Mouse (Mus musculus): ENCODE data around the gene Zbtb45. TPM values are rescaled to one million over a fixed set of nuclear protein-coding genes. Genes with fewer than 3 reads are reported as not detected.

Zbtb45 gene
- 10.0 and 11.4 TPM in 2 replicates for polyA plus RNA-seq (2015; fragmentation: Nextera tagmentation; extraction: Ambion mirVana)

DNA sequence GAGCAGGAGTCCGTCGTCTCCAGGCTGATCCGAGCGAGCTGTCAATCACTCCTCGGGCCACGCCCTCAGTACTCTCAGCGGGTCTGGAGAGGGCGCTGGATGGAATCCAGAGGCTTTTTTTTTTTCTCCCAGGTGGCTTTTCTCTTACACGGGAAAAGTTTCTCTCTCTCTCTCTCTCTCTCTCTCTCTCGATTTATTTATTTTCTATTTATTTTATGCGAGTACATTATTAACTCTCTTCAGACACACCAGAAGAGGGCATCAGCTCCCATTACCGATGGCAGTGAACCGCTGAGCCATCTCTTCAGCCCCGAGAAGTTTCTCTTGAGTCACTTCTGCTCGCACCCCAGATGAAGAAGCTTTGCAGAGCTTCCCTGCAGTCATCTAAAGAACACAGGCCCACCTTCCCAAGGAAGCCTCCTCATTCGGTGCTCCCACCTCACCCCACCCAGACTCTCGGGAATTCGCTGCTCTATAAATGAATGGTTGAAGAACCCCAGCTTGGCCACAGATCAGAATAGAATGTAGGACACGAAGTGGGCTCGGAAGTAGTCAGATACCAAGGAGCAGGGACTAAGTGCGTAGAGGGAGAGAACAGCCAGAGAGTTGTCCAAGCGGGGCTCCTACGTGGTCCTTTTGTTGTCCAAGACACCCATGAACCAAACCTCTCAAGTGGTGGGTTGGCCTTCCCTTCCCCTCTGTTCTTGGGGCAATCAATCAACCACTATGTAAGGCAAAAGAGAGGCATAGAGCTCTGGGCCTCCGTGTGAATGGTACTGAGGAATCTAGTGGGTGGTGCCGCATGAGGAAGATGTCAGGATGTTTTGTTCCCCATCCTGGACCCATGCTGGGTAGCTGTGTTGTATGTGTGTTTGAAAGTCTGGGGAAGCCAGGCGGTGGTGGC, at the start of gene Zbtb45:
Gene Zbtb45 (minus strand): TSS at position 30 of the 904 bp plus-strand sequence.
- 18% methylated on average over 26 of the region's 26 CpGs for WGBS (ENCODE audit: insufficient replicate concordance)

DNA sequence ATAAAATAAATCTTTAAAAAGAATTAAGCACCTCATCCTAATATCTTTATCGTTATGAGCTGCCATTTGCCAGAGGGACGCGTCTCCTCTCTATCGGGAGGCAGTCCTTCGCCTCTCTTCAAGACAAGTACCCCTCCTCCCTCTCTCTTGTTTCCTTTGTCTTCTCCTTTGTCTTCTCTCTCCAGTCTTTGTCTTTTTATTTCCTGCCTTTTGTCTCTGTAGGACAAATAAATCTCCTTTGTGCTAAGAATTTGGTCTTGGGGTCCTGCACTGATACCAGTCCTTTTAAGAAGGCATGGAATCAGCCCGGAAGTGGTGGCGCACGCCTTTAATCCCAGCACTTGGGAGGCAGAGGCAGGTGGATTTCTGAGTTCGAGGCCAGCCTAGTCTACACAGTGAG, 49.7 kb upstream of the Zbtb45 start:
- 80% methylated on average over 9 of the region's 9 CpGs for WGBS (ENCODE audit: insufficient replicate concordance)
- Histone ChIP-seq H3K27me3 (ENCODE audit: control insufficient read depth, insufficient read depth, low read depth, low read length) (no peaks in the 10 kb centered on the region), H3K4me1 (ENCODE audit: control insufficient read depth, low read depth, low read length) (peaks cover 4% of the 10 kb centered on the region), H3K9me3 (replicated peaks; ENCODE audit: control insufficient read depth, low read length) (no peaks in the 10 kb centered on the region), H3K4me3 (ENCODE audit: low read depth, low read length) (no peak overlapping the region), H3K9ac (ENCODE audit: low read depth, low read length) (no peak overlapping the region), H3K4me2 (ENCODE audit: low read depth, low read length) (no peak overlapping the region), H3K36me3 (ENCODE audit: control insufficient read depth, insufficient read depth) (no peaks in the 10 kb centered on the region), H3K27ac (ENCODE audit: low read length) (no peak overlapping the region)
- ATAC-seq (ENCODE audit: low read depth), result no peak

More for the DNA sequence above, at the start of gene Zbtb45:
- ATAC-seq (ENCODE audit: low read depth), result peak; percentile 86
- Histone ChIP-seq H3K9me3 (replicated peaks; ENCODE audit: control insufficient read depth, low read length) (no peaks in the 10 kb centered on the region), H3K4me1 (ENCODE audit: control insufficient read depth, low read depth, low read length) (peaks cover 20% of the 10 kb centered on the region), H3K9ac (ENCODE audit: low read depth, low read length) (peak within 1 kb of the TSS; percentile 86), H3K4me2 (ENCODE audit: low read depth, low read length) (peak within 1 kb of the TSS; percentile 97), H3K4me3 (ENCODE audit: low read depth, low read length) (peak within 1 kb of the TSS; percentile 86), H3K36me3 (ENCODE audit: control insufficient read depth, insufficient read depth) (peaks cover 20% of the 10 kb centered on the region), H3K27ac (ENCODE audit: low read length) (peak within 1 kb of the TSS; percentile 96), H3K27me3 (ENCODE audit: control insufficient read depth, insufficient read depth, low read depth, low read length) (no peaks in the 10 kb centered on the region)

- Histone ChIP-seq H3K4me3 (ENCODE audit: low read depth, low read length) (no peak overlapping the region), H3K9ac (ENCODE audit: low read depth, low read length) (no peak overlapping the region), H3K36me3 (ENCODE audit: control insufficient read depth, insufficient read depth) (no peaks in the 10 kb centered on the region), H3K27ac (ENCODE audit: low read length) (no peak overlapping the region), H3K4me1 (ENCODE audit: control insufficient read depth, low read depth, low read length) (peaks cover 8% of the 10 kb centered on the region), H3K27me3 (ENCODE audit: control insufficient read depth, insufficient read depth, low read depth, low read length) (no peaks in the 10 kb centered on the region), H3K4me2 (ENCODE audit: low read depth, low read length) (no peak overlapping the region), H3K9me3 (replicated peaks; ENCODE audit: control insufficient read depth, low read length) (no peaks in the 10 kb centered on the region)
- WGBS (ENCODE audit: insufficient replicate concordance), result 54% methylated on average over 8 of the region's 8 CpGs
- no peak for ATAC-seq (ENCODE audit: low read depth)
These were observed 47.3 kb upstream of the Zbtb45 start for GRCm38 (mm10) chr7:13056913-13057700.

GRCm38 (mm10) chr7:13054287-13055010, 44.6 kb upstream of the Zbtb45 start, which contains the start of gene Mzf1:
Gene Mzf1 (minus strand): TSS chr7:13054764.
- WGBS (ENCODE audit: insufficient replicate concordance), result under 1% methylated on average over 41 of the region's 41 CpGs
- peak; percentile 89 for ATAC-seq (ENCODE audit: low read depth)
- peak within 1 kb of the TSS; percentile 70 for H3K9ac ChIP-seq (ENCODE audit: low read depth, low read length)
- peak within 1 kb of the TSS; percentile 60; the same call in 1 of the 2 replicates for H3K27ac ChIP-seq (ENCODE audit: low read length)
- peaks cover 8% of the 10 kb centered on the region for H3K4me1 ChIP-seq (ENCODE audit: control insufficient read depth, low read depth, low read length)
- H3K36me3 ChIP-seq (ENCODE audit: control insufficient read depth, insufficient read depth), result no peaks in the 10 kb centered on the region
- H3K4me3 ChIP-seq (ENCODE audit: low read depth, low read length), result peak within 1 kb of the TSS; percentile 73
- no peaks in the 10 kb centered on the region for H3K27me3 ChIP-seq (ENCODE audit: control insufficient read depth, insufficient read depth, low read depth, low read length)
- peak within 1 kb of the TSS; percentile 82 for H3K4me2 ChIP-seq (ENCODE audit: low read depth, low read length)
- no peaks in the 10 kb centered on the region for H3K9me3 ChIP-seq (replicated peaks; ENCODE audit: control insufficient read depth, low read length)

DNA sequence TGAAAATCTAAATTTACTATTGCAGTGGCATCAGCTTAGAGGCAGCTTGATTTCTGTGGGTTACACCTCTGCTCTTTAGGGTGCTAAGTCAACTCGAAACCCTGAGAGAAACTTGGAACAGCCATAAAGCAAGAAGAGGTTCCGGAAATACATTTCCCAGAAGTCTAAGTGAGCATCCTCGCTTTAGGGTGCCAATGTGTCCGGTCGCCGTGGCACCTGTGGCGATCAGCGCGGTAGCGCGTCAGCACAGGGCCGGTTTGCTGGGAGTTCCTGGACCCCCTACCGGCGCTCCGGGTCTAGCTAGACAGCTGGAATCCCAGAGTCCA, 44.1 kb upstream of the Zbtb45 start:
- WGBS (ENCODE audit: insufficient replicate concordance), result 5% methylated on average over 15 of the region's 15 CpGs
- no peak for ATAC-seq (ENCODE audit: low read depth)

GRCm38 (mm10) chr7:13053501-13053900, 43.7 kb upstream of the Zbtb45 start:
- H3K27me3 ChIP-seq (ENCODE audit: control insufficient read depth, insufficient read depth, low read depth, low read length), result no peaks in the 10 kb centered on the region
- H3K27ac ChIP-seq (ENCODE audit: low read length), result no peak overlapping the region
- peaks cover 8% of the 10 kb centered on the region for H3K4me1 ChIP-seq (ENCODE audit: control insufficient read depth, low read depth, low read length)
- peak overlapping the region; percentile 82 for H3K4me2 ChIP-seq (ENCODE audit: low read depth, low read length)
- no peaks in the 10 kb centered on the region for H3K36me3 ChIP-seq (ENCODE audit: control insufficient read depth, insufficient read depth)
- H3K9me3 ChIP-seq (replicated peaks; ENCODE audit: control insufficient read depth, low read length), result no peaks in the 10 kb centered on the region
- H3K9ac ChIP-seq (ENCODE audit: low read depth, low read length), result no peak overlapping the region
- no peak for ATAC-seq (ENCODE audit: low read depth)
- H3K4me3 ChIP-seq (ENCODE audit: low read depth, low read length), result peak overlapping the region; percentile 73
- 84% methylated on average over 2 of the region's 2 CpGs for WGBS (ENCODE audit: insufficient replicate concordance)

More for the DNA sequence above, 44.1 kb upstream of the Zbtb45 start:
- peak overlapping the region; percentile 30; the same call in 1 of the 2 replicates for H3K27ac ChIP-seq (ENCODE audit: low read length)
- peak overlapping the region; percentile 82 for H3K4me2 ChIP-seq (ENCODE audit: low read depth, low read length)
- H3K36me3 ChIP-seq (ENCODE audit: control insufficient read depth, insufficient read depth), result no peaks in the 10 kb centered on the region
- H3K4me3 ChIP-seq (ENCODE audit: low read depth, low read length), result peak overlapping the region; percentile 73
- no peaks in the 10 kb centered on the region for H3K9me3 ChIP-seq (replicated peaks; ENCODE audit: control insufficient read depth, low read length)
- H3K27me3 ChIP-seq (ENCODE audit: control insufficient read depth, insufficient read depth, low read depth, low read length), result no peaks in the 10 kb centered on the region
- peaks cover 8% of the 10 kb centered on the region for H3K4me1 ChIP-seq (ENCODE audit: control insufficient read depth, low read depth, low read length)
- peak overlapping the region; percentile 70 for H3K9ac ChIP-seq (ENCODE audit: low read depth, low read length)

- no peaks in the 10 kb centered on the region for H3K27me3 ChIP-seq (ENCODE audit: control insufficient read depth, insufficient read depth, low read depth, low read length)
- no peak overlapping the region for H3K9ac ChIP-seq (ENCODE audit: low read depth, low read length)
- no peaks in the 10 kb centered on the region for H3K36me3 ChIP-seq (ENCODE audit: control insufficient read depth, insufficient read depth)
- 71% methylated on average over 13 of the region's 13 CpGs for WGBS (ENCODE audit: insufficient replicate concordance)
- no peak for ATAC-seq (ENCODE audit: low read depth)
- H3K4me3 ChIP-seq (ENCODE audit: low read depth, low read length), result no peak overlapping the region
- H3K27ac ChIP-seq (ENCODE audit: low read length), result no peak overlapping the region
- H3K9me3 ChIP-seq (replicated peaks; ENCODE audit: control insufficient read depth, low read length), result no peaks in the 10 kb centered on the region
- no peak overlapping the region for H3K4me2 ChIP-seq (ENCODE audit: low read depth, low read length)
- H3K4me1 ChIP-seq (ENCODE audit: control insufficient read depth, low read depth, low read length), result peaks cover 8% of the 10 kb centered on the region
These were observed 43.2 kb upstream of the Zbtb45 start for GRCm38 (mm10) chr7:13053001-13053400.

GRCm38 (mm10) chr7:13046084-13046483, 36.2 kb upstream of the Zbtb45 start:
- Histone ChIP-seq H3K9ac (ENCODE audit: low read depth, low read length) (no peak overlapping the region), H3K27ac (ENCODE audit: low read length) (no peak overlapping the region), H3K4me1 (ENCODE audit: control insufficient read depth, low read depth, low read length) (peaks cover 13% of the 10 kb centered on the region), H3K9me3 (replicated peaks; ENCODE audit: control insufficient read depth, low read length) (0 out of 2 replicates have a peak, but pooled peaks cover 2% of the 10 kb centered on the region), H3K36me3 (ENCODE audit: control insufficient read depth, insufficient read depth) (no peaks in the 10 kb centered on the region), H3K4me2 (ENCODE audit: low read depth, low read length) (no peak overlapping the region), H3K27me3 (ENCODE audit: control insufficient read depth, insufficient read depth, low read depth, low read length) (peaks cover 37% of the 10 kb centered on the region), H3K4me3 (ENCODE audit: low read depth, low read length) (no peak overlapping the region)
- ATAC-seq (ENCODE audit: low read depth), result peak; percentile 58
- WGBS (ENCODE audit: insufficient replicate concordance), result 4% methylated on average over 2 of the region's 2 CpGs
